Mouse (Mus musculus) neural tube, embryonic 11.5 days (tissue): ENCODE measurements around the gene Litaf. TPM values are rescaled to one million over a fixed set of nuclear protein-coding genes. Genes with fewer than 3 reads are reported as not detected.

ENCODE experiments used
- ATAC-seq: fragments of 200-750 bp; cut with Nextera tagmentation; 2 replicates; pipeline ENCODE4 v1.8.0; 2017; ENCODE audit warnings: moderate number of reproducible peaks, mild to moderate bottlenecking, moderate TSS enrichment, moderate library complexity; ENCODE audit not compliant: insufficient read depth, low FRiP score, low TSS enrichment
- DNase-seq: peaks from one replicate; pipeline ENCODE4 v3.0.0-alpha.2; 2015; ENCODE audit warnings: low spot score
- H3K27ac ChIP-seq: fragments of 300-500 bp; sonication (generic); 2 replicates; pipeline ENCODE4 v1.5.1; 2014; ENCODE audit warnings: low read depth, mild to moderate bottlenecking, low read length
- H3K27me3 ChIP-seq: fragments of 300-500 bp; sonication (generic); 2 replicates; pipeline ENCODE4 v1.6.1; 2014; ENCODE audit warnings: mild to moderate bottlenecking, low read length, mixed read lengths; ENCODE audit not compliant: control insufficient read depth, insufficient read depth
- H3K36me3 ChIP-seq: fragments of 300-500 bp; sonication (generic); 2 replicates; pipeline ENCODE4 v1.6.1; 2014; ENCODE audit warnings: mild to moderate bottlenecking, low read length, moderate library complexity, mixed read lengths; ENCODE audit not compliant: control insufficient read depth, insufficient read depth
- H3K4me1 ChIP-seq: fragments of 300-500 bp; sonication (generic); 2 replicates; pipeline ENCODE4 v1.6.1; 2014; ENCODE audit warnings: low read length, mixed read lengths; ENCODE audit not compliant: control insufficient read depth, insufficient read depth
- H3K4me2 ChIP-seq: fragments of 300-500 bp; sonication (generic); 2 replicates; pipeline ENCODE4 v1.6.1; 2014; ENCODE audit warnings: low read depth, mild to moderate bottlenecking, moderate library complexity
- H3K4me3 ChIP-seq: fragments of 300-500 bp; sonication (generic); 2 replicates; pipeline ENCODE4 v1.5.1; 2014; ENCODE audit warnings: low read depth, low read length
- H3K9ac ChIP-seq: fragments of 300-500 bp; sonication (generic); 2 replicates; pipeline ENCODE4 v1.6.1; 2014; ENCODE audit warnings: mild to moderate bottlenecking, low read length
- H3K9me3 ChIP-seq: fragments of 300-500 bp; sonication (generic); 2 replicates; pipeline ENCODE4 v1.6.1; 2016; ENCODE audit warnings: low read length; ENCODE audit not compliant: control insufficient read depth
- WGBS: fragments of 180-500 bp; shearing (Covaris S2); extraction: QIAGEN DNeasy Blood & Tissue Kit; methylation state at CpG from one replicate; pipeline ENCODE4 v1.1.7; 2014; 5-methylcytosine and 5-hydroxymethylcytosine counted together
- polyA plus RNA-seq: library from polyadenylated mRNA; unstranded; fragments of >200 nt; fragmentation: Nextera tagmentation; extraction: Ambion mirVana; gene quantifications from 2 replicates; pipeline ENCODE4 v1.2.1, GENCODE M21; 2014

Litaf gene
- polyA plus RNA-seq, 1 experiment from 2014 or later, result 59.3 TPM

DNA sequence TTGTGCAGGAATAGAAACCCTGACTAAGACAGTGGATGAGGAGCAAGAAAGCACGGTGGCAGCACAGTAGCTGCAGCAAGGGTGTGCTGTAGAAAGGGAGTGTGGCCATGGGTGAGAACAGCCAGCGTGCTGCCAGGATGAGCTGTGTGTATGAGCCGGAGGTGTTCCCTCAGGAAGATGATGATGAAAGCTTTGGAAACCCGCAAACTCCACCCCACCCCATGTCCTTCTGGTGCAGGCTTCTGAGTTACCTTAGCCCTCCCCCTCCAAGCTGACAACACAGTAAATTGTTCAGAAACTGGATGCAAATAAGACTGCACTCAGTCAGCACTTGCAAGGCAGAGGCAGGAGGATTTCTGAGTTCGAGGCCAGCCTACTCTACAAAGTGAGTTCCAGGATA lies 22.7 kb downstream of the Litaf start:
- Histone ChIP-seq H3K9me3 (no peaks in the 10 kb centered on the region), H3K36me3 (no peaks in the 10 kb centered on the region), H3K4me1 (no peaks in the 10 kb centered on the region), H3K27me3 (no peaks in the 10 kb centered on the region), H3K4me2 (no peak overlapping the region), H3K9ac (no peak overlapping the region), H3K4me3 (no peak overlapping the region), H3K27ac (no peak overlapping the region)
- WGBS, result 89% methylated on average over 5 of the region's 5 CpGs
- DNase-seq, result no peak
- no peak for ATAC-seq

DNA sequence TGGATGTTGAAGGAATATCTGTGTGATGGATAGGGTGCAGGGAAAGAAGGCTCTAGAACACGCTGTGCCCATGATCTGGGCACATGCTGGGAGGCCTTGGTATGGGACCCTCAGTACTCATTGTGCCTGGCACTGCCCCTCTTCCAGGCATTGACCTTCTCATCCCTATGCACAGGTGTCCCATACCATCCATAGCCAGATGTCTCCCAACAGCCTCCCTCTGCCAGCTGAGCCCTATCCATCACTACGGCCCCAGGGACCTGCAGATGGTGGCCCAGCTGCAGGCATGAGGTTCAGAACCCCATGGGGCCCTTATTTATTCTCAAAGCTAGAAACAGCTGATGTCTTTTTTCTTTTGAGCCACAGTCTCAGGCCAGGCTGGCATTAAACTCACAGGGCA lies 25.4 kb downstream of the Litaf start:
- H3K27ac ChIP-seq, result no peak overlapping the region
- DNase-seq (no peak), ATAC-seq (0 out of 2 replicates have a peak, but pooled peaks have one; percentile 38)
- WGBS, result 63% methylated on average over 2 of the region's 2 CpGs
- no peak overlapping the region for H3K4me2 ChIP-seq
- H3K4me3 ChIP-seq, result no peak overlapping the region
- no peaks in the 10 kb centered on the region for H3K4me1 ChIP-seq
- H3K36me3 ChIP-seq, result no peaks in the 10 kb centered on the region
- no peaks in the 10 kb centered on the region for H3K27me3 ChIP-seq
- no peaks in the 10 kb centered on the region for H3K9me3 ChIP-seq
- no peak overlapping the region for H3K9ac ChIP-seq

DNA sequence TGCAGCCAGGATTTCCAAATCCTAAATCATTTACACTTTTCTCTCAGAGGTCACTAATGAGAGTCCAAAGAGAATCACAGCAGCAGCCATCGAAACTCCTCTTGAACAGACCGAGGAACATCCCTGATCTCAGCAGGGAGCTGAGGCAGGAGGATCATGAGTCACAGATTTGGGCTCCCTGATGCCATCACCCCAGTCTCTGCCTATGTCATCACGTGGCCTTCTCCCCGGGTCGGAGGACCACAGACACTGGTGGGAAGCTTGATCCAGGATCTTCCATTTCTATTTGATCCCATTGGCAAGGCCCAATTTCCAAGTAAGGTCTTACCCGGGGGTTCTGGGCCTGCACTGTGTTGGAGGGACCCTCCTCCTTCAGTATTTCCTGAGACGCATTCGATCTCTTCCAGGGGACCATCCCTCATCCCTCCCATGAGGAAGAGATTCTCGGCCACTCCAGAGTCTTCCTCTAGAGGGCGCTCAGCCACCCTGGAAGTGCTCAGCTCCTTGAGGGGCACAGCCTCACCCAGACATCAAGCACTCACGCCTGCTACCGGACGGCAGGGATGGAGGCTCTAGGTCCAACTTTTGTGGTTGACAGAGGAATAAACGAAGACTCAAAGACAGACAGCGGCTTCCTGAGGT lies 30.0 kb downstream of the Litaf start:
- H3K9me3 ChIP-seq, result no peaks in the 10 kb centered on the region
- no peak overlapping the region for H3K27ac ChIP-seq
- 28% methylated on average over 15 of the region's 15 CpGs for WGBS
- H3K36me3 ChIP-seq, result no peaks in the 10 kb centered on the region
- no peak overlapping the region for H3K4me2 ChIP-seq
- ATAC-seq (peak; percentile 66), DNase-seq (peak; percentile 85)
- no peak overlapping the region for H3K4me3 ChIP-seq
- no peaks in the 10 kb centered on the region for H3K4me1 ChIP-seq
- no peaks in the 10 kb centered on the region for H3K27me3 ChIP-seq
- H3K9ac ChIP-seq, result no peak overlapping the region

DNA sequence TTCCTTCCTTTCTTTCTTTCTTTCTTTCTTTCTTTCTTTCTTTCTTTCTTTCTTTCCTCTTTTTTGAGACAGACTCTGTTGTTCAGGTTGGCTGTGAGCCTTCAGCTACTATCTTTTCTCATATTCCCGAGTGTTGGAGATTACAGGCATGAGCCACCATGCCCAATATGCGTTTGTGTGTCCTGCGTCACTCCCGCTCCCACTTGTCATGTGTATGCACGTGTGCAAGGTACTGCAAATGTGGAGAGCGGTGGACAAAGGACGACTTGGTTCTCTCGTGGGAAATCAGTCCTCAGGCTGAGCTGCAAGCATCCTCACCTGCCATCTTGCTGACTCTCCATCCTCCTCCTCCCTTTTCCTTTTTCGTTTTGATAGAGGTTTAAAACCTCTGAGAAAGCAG lies 30.7 kb downstream of the Litaf start:
- Histone ChIP-seq H3K4me2 (no peak overlapping the region), H3K27me3 (no peaks in the 10 kb centered on the region), H3K4me3 (no peak overlapping the region), H3K36me3 (no peaks in the 10 kb centered on the region), H3K9ac (no peak overlapping the region), H3K9me3 (no peaks in the 10 kb centered on the region), H3K4me1 (no peaks in the 10 kb centered on the region), H3K27ac (no peak overlapping the region)
- DNase-seq (no peak), ATAC-seq (no peak)
- whole genome bisulfite sequencing, result 85% methylated on average over 9 of the region's 9 CpGs

DNA sequence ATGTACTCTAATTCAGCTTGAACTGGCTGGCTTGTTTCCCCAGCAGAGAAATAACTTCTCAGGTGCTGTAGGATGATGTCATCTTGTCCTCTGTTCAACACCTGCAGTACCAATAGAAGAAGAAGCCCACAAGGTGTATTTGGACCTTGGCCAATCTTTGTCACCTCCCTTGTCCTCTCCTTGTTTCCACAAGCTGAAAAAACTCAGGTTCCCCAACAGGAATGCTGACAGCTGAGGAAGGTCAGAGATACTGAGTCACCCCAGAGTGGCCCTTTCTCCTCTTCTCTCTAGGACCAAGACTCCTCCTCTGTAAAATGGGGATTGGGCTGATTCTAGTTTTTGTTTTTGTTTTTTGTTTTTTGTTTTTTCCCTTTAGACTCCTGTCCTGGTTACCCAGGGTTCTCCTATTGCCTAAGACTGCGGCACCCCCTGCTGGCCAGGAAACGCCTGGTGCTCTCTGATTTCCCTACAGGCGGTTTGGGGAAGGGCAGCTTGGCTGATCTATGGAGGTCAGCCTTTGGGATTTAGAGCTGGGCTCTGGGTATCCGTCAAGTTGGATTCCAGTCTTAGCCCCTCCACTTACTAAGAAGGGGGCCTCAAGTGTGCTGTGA lies 31.7 kb downstream of the Litaf start:
- 2% methylated on average over 4 of the region's 4 CpGs for WGBS
- no peak overlapping the region for H3K4me3 ChIP-seq
- DNase-seq (peak; percentile 84), ATAC-seq (peak; percentile 67)
- no peaks in the 10 kb centered on the region for H3K9me3 ChIP-seq
- no peak overlapping the region for H3K27ac ChIP-seq
- no peaks in the 10 kb centered on the region for H3K36me3 ChIP-seq
- no peak overlapping the region for H3K9ac ChIP-seq
- H3K27me3 ChIP-seq, result no peaks in the 10 kb centered on the region
- H3K4me2 ChIP-seq, result no peak overlapping the region
- no peaks in the 10 kb centered on the region for H3K4me1 ChIP-seq

DNA sequence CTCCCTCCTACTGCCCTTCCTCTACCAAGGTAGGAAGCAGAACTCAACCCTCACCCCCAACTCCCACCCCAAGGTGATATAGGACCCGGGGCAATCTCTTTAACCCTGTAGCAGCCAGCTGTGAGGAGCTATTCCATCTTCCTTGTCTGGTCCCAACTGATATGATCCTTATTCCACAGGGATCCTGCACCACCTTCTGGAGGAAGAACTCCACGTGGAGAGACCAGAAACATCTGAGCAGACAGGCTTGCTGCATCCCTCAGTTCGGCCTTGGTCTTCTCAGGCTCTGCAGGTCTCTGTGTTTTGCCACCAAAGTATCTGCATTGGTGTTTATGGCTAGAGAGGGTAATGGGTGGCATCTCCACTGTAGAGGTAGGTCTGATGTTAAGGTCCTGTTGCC lies 34.6 kb downstream of the Litaf start:
- Histone ChIP-seq H3K4me2 (no peak overlapping the region), H3K4me1 (no peaks in the 10 kb centered on the region), H3K4me3 (no peak overlapping the region), H3K36me3 (no peaks in the 10 kb centered on the region), H3K9ac (no peak overlapping the region), H3K27ac (no peak overlapping the region), H3K9me3 (no peaks in the 10 kb centered on the region), H3K27me3 (no peaks in the 10 kb centered on the region)
- 66% methylated on average over 3 of the region's 3 CpGs for WGBS
- ATAC-seq (no peak), DNase-seq (no peak)

DNA sequence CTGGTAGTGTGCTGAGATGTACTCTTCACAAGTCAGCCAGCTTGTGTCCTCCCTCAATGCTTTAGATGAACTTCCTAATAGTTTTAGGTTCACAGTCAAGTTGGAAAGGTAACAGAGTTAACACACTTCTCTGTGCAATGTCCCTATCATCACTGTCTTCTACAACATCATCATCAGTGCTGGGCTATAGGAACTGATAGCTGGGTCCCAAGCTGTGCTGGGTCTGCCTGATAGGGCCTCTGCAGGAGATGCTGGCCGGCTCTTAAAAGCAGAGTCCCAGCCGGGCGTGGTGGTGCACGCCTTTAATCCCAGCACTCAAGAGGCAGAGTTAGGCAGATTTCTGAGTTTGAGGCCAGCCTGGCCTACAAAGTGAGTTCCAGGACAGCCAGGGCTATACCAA lies 35.1 kb downstream of the Litaf start:
- ATAC-seq (no peak), DNase-seq (no peak)
- no peaks in the 10 kb centered on the region for H3K4me1 ChIP-seq
- H3K4me2 ChIP-seq, result no peak overlapping the region
- H3K27me3 ChIP-seq, result no peaks in the 10 kb centered on the region
- 75% methylated on average over 4 of the region's 4 CpGs for whole genome bisulfite sequencing
- H3K27ac ChIP-seq, result no peak overlapping the region
- no peak overlapping the region for H3K9ac ChIP-seq
- no peaks in the 10 kb centered on the region for H3K36me3 ChIP-seq
- H3K4me3 ChIP-seq, result no peak overlapping the region
- H3K9me3 ChIP-seq, result no peaks in the 10 kb centered on the region

DNA sequence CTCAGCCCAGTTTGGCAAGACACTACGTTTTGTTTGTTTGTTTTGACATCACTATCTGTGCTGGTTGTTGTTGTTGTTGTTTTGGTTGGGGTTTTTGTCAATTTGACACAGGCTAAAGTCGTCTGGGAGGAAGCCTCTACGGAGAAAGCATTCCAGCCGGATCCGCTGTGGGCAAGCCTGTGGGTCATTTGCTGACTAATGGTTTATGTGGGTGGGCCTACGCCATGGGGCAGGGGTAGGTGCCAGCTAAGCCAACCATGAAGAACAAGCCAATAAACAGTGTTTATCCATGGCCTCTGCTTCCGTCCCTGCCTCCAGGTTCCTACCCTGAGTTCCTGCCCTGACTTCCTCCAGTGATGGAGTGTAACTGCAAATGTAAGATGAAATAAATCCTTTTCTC lies 37.8 kb downstream of the Litaf start:
- Histone ChIP-seq H3K4me3 (no peak overlapping the region), H3K4me1 (no peaks in the 10 kb centered on the region), H3K36me3 (no peaks in the 10 kb centered on the region), H3K27me3 (no peaks in the 10 kb centered on the region), H3K4me2 (no peak overlapping the region), H3K27ac (no peak overlapping the region), H3K9me3 (no peaks in the 10 kb centered on the region), H3K9ac (no peak overlapping the region)
- ATAC-seq (no peak), DNase-seq (no peak)
- WGBS, result 80% methylated on average over 7 of the region's 7 CpGs

DNA sequence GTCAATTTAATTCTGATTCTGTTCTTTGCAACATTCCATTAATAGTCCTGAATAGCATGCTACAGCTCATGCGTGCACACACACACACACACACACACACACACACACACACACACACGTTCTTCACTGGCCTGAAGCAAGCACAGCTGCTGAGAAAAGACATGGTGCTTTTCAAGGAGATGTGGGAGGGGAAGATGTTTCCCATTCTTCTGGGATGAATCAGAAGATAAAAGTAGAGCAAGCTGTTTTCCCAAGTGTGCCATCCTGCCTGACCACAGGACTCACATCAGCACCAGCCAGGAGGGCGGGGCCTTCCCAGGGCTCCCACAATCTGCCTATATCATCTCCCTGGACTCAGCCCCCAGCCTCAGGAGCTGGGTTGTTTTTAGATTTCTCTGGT lies 41.1 kb downstream of the Litaf start:
- Histone ChIP-seq H3K4me1 (no peaks in the 10 kb centered on the region), H3K27me3 (no peaks in the 10 kb centered on the region), H3K9me3 (no peaks in the 10 kb centered on the region), H3K27ac (no peak overlapping the region), H3K36me3 (no peaks in the 10 kb centered on the region), H3K4me2 (no peak overlapping the region), H3K9ac (no peak overlapping the region), H3K4me3 (no peak overlapping the region)
- no peak for ATAC-seq
- DNase-seq, result no peak
- 76% methylated on average over 3 of the region's 3 CpGs for WGBS
